Mouse (Mus musculus) adrenal gland, postnatal 4 days (tissue): ENCODE results near the gene Sgip1. TPM values are rescaled to one million over a fixed set of nuclear protein-coding genes. Genes with fewer than 3 reads are reported as not detected.

Experiments used
- DNase-seq, 2 experiments: peaks; one replicate each; pipeline ENCODE4 v3.0.0; 2021 to 2022; ENCODE audit warnings: low spot score in 2 of 2, mixed read lengths in 2 of 2
- total RNA-seq, 2 experiments: library from RNA; stranded (reverse); gene quantifications; 2 replicates each; pipeline ENCODE4 v1.2.3; 2021

The Sgip1 gene
- total RNA-seq, 2 experiments from 2014 or later = 16.1 to 18.4 TPM

GRCm38 (mm10) chr4:102774549-102774948 lies 33.5 kb downstream of the Sgip1 start:
- no peak for DNase-seq

- DNase-seq = no peak
Observed at GRCm38 (mm10) chr4:102775596-102776270, 34.6 kb downstream of the Sgip1 start.

- no peak for DNase-seq
Observed at GRCm38 (mm10) chr4:102779902-102780301, 38.8 kb downstream of the Sgip1 start.

- no peak for DNase-seq
Observed at GRCm38 (mm10) chr4:102783063-102783748, 42.1 kb downstream of the Sgip1 start.

- no peak for DNase-seq
Observed at GRCm38 (mm10) chr4:102785158-102785557, 44.1 kb downstream of the Sgip1 start.

- DNase-seq = no peak
Observed at GRCm38 (mm10) chr4:102792100-102792790, 51.1 kb downstream of the Sgip1 start.

GRCm38 (mm10) chr4:102801471-102801870 lies 60.4 kb downstream of the Sgip1 start:
- no peak for DNase-seq

GRCm38 (mm10) chr4:102801936-102802335 lies 60.8 kb downstream of the Sgip1 start:
- no peak for DNase-seq

GRCm38 (mm10) chr4:102804611-102805010 lies 63.5 kb downstream of the Sgip1 start:
- DNase-seq = no peak

- no peak for DNase-seq
Observed at GRCm38 (mm10) chr4:102806987-102807386, 65.9 kb downstream of the Sgip1 start.

GRCm38 (mm10) chr4:102808258-102808657 lies 67.2 kb downstream of the Sgip1 start:
- DNase-seq = no peak

GRCm38 (mm10) chr4:102809296-102809695 lies 68.2 kb downstream of the Sgip1 start:
- DNase-seq = no peak

GRCm38 (mm10) chr4:102810277-102810676 lies 69.2 kb downstream of the Sgip1 start:
- DNase-seq = no peak

GRCm38 (mm10) chr4:102811007-102811805 lies 70.1 kb downstream of the Sgip1 start:
- DNase-seq = no peak

GRCm38 (mm10) chr4:102813346-102813745 lies 72.2 kb downstream of the Sgip1 start:
- no peak for DNase-seq

- no peak for DNase-seq
Observed at GRCm38 (mm10) chr4:102821786-102822185, 80.7 kb downstream of the Sgip1 start.

- no peak for DNase-seq
Observed at GRCm38 (mm10) chr4:102824494-102824893, 83.4 kb downstream of the Sgip1 start.

- no peak for DNase-seq
Observed at GRCm38 (mm10) chr4:102826159-102826558, 85.1 kb downstream of the Sgip1 start.

GRCm38 (mm10) chr4:102828518-102828917 lies 87.4 kb downstream of the Sgip1 start:
- DNase-seq = no peak

GRCm38 (mm10) chr4:102833191-102833590 lies 92.1 kb downstream of the Sgip1 start:
- no peak for DNase-seq

- DNase-seq = no peak
Observed at GRCm38 (mm10) chr4:102833726-102834125, 92.6 kb downstream of the Sgip1 start.
